Mouse (Mus musculus) heart, embryonic 14.5 days (tissue): ENCODE results near the gene Sema6b. TPM values are rescaled to one million over a fixed set of nuclear protein-coding genes. Genes with fewer than 3 reads are reported as not detected.
A peak's percentile ranks its signal among the peaks of the same experiment; 100 is the strongest.

Source experiments
- ATAC-seq: fragments of 200-750 bp; cut with Nextera tagmentation; 2 replicates; pipeline ENCODE4 v1.8.0; 2017; ENCODE audit warnings: low read depth, moderate TSS enrichment; ENCODE audit not compliant: insufficient number of reproducible peaks, insufficient read depth, low FRiP score
- H3K27ac ChIP-seq, 2 experiments: fragments of 200-500 bp in 1 of 2; fragments of 300-500 bp in 1 of 2; sonication (generic) in 1 of 2; replicated peaks in 1 of 2; 2 replicates each; pipeline ENCODE4 v1.5.1; 2012 to 2014; ENCODE audit warnings: low read depth in 2 of 2, low read length in 2 of 2, control low read depth in 1 of 2, mild to moderate bottlenecking in 1 of 2, mixed read lengths in 1 of 2; ENCODE audit not compliant: control insufficient read depth in 1 of 2, insufficient read depth in 1 of 2
- H3K27me3 ChIP-seq: fragments of 300-500 bp; sonication (generic); 2 replicates; pipeline ENCODE4 v1.6.1; 2014; ENCODE audit warnings: mild to moderate bottlenecking, low read length, control low read depth; ENCODE audit not compliant: control insufficient read depth, insufficient read depth
- H3K36me3 ChIP-seq: fragments of 300-500 bp; sonication (generic); 2 replicates; pipeline ENCODE4 v1.6.1; 2014; ENCODE audit warnings: mild to moderate bottlenecking, control low read depth, low read length, mixed read lengths; ENCODE audit not compliant: control insufficient read depth, insufficient read depth
- H3K4me1 ChIP-seq, 2 experiments: fragments of 200-500 bp in 1 of 2; fragments of 300-500 bp in 1 of 2; sonication (generic) in 1 of 2; 2 replicates each; pipeline ENCODE4 v1.6.1; 2012 to 2014; ENCODE audit warnings: low read length in 2 of 2, control low read depth in 1 of 2, mixed read lengths in 1 of 2; ENCODE audit not compliant: control insufficient read depth in 2 of 2, insufficient read depth in 2 of 2
- H3K4me2 ChIP-seq: fragments of 300-500 bp; sonication (generic); 2 replicates; pipeline ENCODE4 v1.6.1; 2014; ENCODE audit warnings: mild to moderate bottlenecking, low read length
- H3K4me3 ChIP-seq, 2 experiments: fragments of 200-500 bp in 1 of 2; fragments of 300-500 bp in 1 of 2; sonication (generic) in 1 of 2; 2 replicates each; pipeline ENCODE4 v1.5.1; 2012 to 2014; ENCODE audit warnings: low read length in 2 of 2, mild to moderate bottlenecking in 2 of 2, control low read depth in 1 of 2, low read depth in 1 of 2, moderate library complexity in 1 of 2; ENCODE audit not compliant: control insufficient read depth in 1 of 2, insufficient read depth in 1 of 2
- H3K9ac ChIP-seq: fragments of 300-500 bp; sonication (generic); 2 replicates; pipeline ENCODE4 v1.6.1; 2014; ENCODE audit warnings: mild to moderate bottlenecking, low read length
- H3K9me3 ChIP-seq: fragments of 300-500 bp; sonication (generic); 2 replicates; pipeline ENCODE4 v1.6.1; 2016; ENCODE audit warnings: low read length, control low read depth; ENCODE audit not compliant: control insufficient read depth
- WGBS: fragments of 180-500 bp; shearing (Covaris S2); extraction: QIAGEN DNeasy Blood & Tissue Kit; methylation state at CpG from one replicate; pipeline ENCODE4 v1.1.7; 2014; 5-methylcytosine and 5-hydroxymethylcytosine counted together
- polyA plus RNA-seq: library from polyadenylated mRNA; unstranded; fragments of >200 nt; fragmentation: Nextera tagmentation; extraction: Ambion mirVana; gene quantifications from 2 replicates; pipeline ENCODE4 v1.2.1, GENCODE M21; 2014

The Sema6b gene
- polyA plus RNA-seq, 1 experiment from 2014 or later, result 0.85 TPM

- H3K27me3 ChIP-seq, result peaks cover 18% of the 10 kb centered on the region
- peak within 1 kb of the TSS; percentile 66 for H3K9ac ChIP-seq
- H3K4me1 ChIP-seq, result peaks cover 11 to 13% of the 10 kb centered on the region in 2 experiments
- H3K27ac ChIP-seq, result peak within 1 kb of the TSS in 1 of 2 experiments; percentile 7; a peak in 1 of 4 replicates
- peak within 1 kb of the TSS; percentile 85 for H3K4me2 ChIP-seq
- H3K36me3 ChIP-seq, result no peaks in the 10 kb centered on the region
- no peaks in the 10 kb centered on the region for H3K9me3 ChIP-seq
- H3K4me3 ChIP-seq, result peak within 1 kb of the TSS; percentile 44
- peak; percentile 95 for ATAC-seq
- WGBS, result 2% methylated on average over 30 of the region's 30 CpGs
Measured at GRCm38 (mm10) chr17:56162231-56162774, 22.2 kb upstream of the Sema6b start, which contains the start of gene Tnfaip8l1. Gene Tnfaip8l1, plus strand, starts transcription at chr17:56162477.

- 3% methylated on average over 9 of the region's 9 CpGs for WGBS
- H3K27me3 ChIP-seq, result peaks cover 42% of the 10 kb centered on the region
Measured at GRCm38 (mm10) chr17:56159729-56160128, 19.6 kb upstream of the Sema6b start.

GRCm38 (mm10) chr17:56153643-56154042 lies 13.5 kb upstream of the Sema6b start:
- no peak overlapping the region for H3K9ac ChIP-seq
- H3K9me3 ChIP-seq, result no peaks in the 10 kb centered on the region
- no peaks in the 10 kb centered on the region for H3K36me3 ChIP-seq
- WGBS, result 25% methylated on average over 9 of the region's 9 CpGs
- ATAC-seq, result no peak
- peaks cover 93% of the 10 kb centered on the region for H3K27me3 ChIP-seq
- H3K4me1 ChIP-seq, result peaks cover 0 to 4% of the 10 kb centered on the region in 2 experiments; a peak in 1 of 4 replicates
- no peak overlapping the region for H3K4me3 ChIP-seq
- H3K4me2 ChIP-seq, result no peak overlapping the region
- no peak overlapping the region for H3K27ac ChIP-seq

More at GRCm38 (mm10) chr17:56159729-56160128, 19.6 kb upstream of the Sema6b start:
- H3K9me3 ChIP-seq, result no peaks in the 10 kb centered on the region
- no peak overlapping the region for H3K9ac ChIP-seq
- H3K27ac ChIP-seq, result no peak overlapping the region
- ATAC-seq, result no peak
- H3K4me1 ChIP-seq, result peaks cover 11 to 13% of the 10 kb centered on the region in 2 experiments
- no peaks in the 10 kb centered on the region for H3K36me3 ChIP-seq
- H3K4me3 ChIP-seq, result no peak overlapping the region
- H3K4me2 ChIP-seq, result no peak overlapping the region

- Histone ChIP-seq H3K36me3 (no peaks in the 10 kb centered on the region), H3K4me1 (peaks cover 0 to 4% of the 10 kb centered on the region in 2 experiments; a peak in 1 of 4 replicates), H3K9me3 (no peaks in the 10 kb centered on the region), H3K27ac (no peak overlapping the region), H3K4me3 (no peak overlapping the region), H3K9ac (no peak overlapping the region), H3K4me2 (no peak overlapping the region), H3K27me3 (peaks cover 95% of the 10 kb centered on the region)
- ATAC-seq, result no peak
- 51% methylated on average over 2 of the region's 2 CpGs for WGBS
Measured at GRCm38 (mm10) chr17:56149897-56150296, 9.8 kb upstream of the Sema6b start.

- H3K36me3 ChIP-seq, result no peaks in the 10 kb centered on the region
- peaks cover 0 to 4% of the 10 kb centered on the region in 2 experiments; a peak in 1 of 4 replicates for H3K4me1 ChIP-seq
- no peak for ATAC-seq
- peak overlapping the region in 1 of 2 experiments; percentile 3; a peak in 1 of 4 replicates for H3K4me3 ChIP-seq
- 3% methylated on average over 30 of the region's 30 CpGs for whole genome bisulfite sequencing
- no peaks in the 10 kb centered on the region for H3K9me3 ChIP-seq
- H3K9ac ChIP-seq, result no peak overlapping the region; the same call in 1 of the 2 replicates
- H3K27me3 ChIP-seq, result peaks cover 97% of the 10 kb centered on the region
- H3K27ac ChIP-seq, result no peak overlapping the region
- 0 out of 2 replicates have a peak overlapping the region, but pooled peaks have one; percentile 18 for H3K4me2 ChIP-seq
Measured at GRCm38 (mm10) chr17:56148790-56149618, 8.9 kb upstream of the Sema6b start.

- H3K4me2 ChIP-seq, result no peak overlapping the region
- H3K27me3 ChIP-seq, result peaks cover 98% of the 10 kb centered on the region
Measured at GRCm38 (mm10) chr17:56148280-56148679, 8.1 kb upstream of the Sema6b start.

GRCm38 (mm10) chr17:56147420-56147819 lies 7.3 kb upstream of the Sema6b start:
- no peak overlapping the region for H3K9ac ChIP-seq
- H3K4me1 ChIP-seq, result peaks cover 0 to 4% of the 10 kb centered on the region in 2 experiments; a peak in 1 of 4 replicates
- peaks cover 98% of the 10 kb centered on the region for H3K27me3 ChIP-seq
- no peak overlapping the region for H3K4me2 ChIP-seq
- 58% methylated on average over 12 of the region's 12 CpGs for WGBS
- ATAC-seq, result no peak
- H3K36me3 ChIP-seq, result no peaks in the 10 kb centered on the region
- no peaks in the 10 kb centered on the region for H3K9me3 ChIP-seq
- no peak overlapping the region for H3K27ac ChIP-seq
- H3K4me3 ChIP-seq, result no peak overlapping the region

More at GRCm38 (mm10) chr17:56148280-56148679, 8.1 kb upstream of the Sema6b start:
- H3K9me3 ChIP-seq, result no peaks in the 10 kb centered on the region
- H3K4me1 ChIP-seq, result peaks cover 0 to 4% of the 10 kb centered on the region in 2 experiments; a peak in 1 of 4 replicates
- no peaks in the 10 kb centered on the region for H3K36me3 ChIP-seq
- no peak overlapping the region for H3K9ac ChIP-seq
- no peak overlapping the region for H3K4me3 ChIP-seq
- 14% methylated on average over 9 of the region's 9 CpGs for WGBS
- ATAC-seq, result no peak
- H3K27ac ChIP-seq, result no peak overlapping the region
